Mouse (Mus musculus): ENCODE measurements around the gene Zdhhc5. TPM values are rescaled to one million over a fixed set of nuclear protein-coding genes. Genes with fewer than 3 reads are reported as not detected.
"Not testable (repeated sequence)": the region's sequence is repeated elsewhere in the genome, so short reads cannot be mapped to it uniquely, and the experiment has no call there.

Gene Zdhhc5
- polyA plus RNA-seq, 1 experiment from 2014 or later = 16.5 TPM

DNA sequence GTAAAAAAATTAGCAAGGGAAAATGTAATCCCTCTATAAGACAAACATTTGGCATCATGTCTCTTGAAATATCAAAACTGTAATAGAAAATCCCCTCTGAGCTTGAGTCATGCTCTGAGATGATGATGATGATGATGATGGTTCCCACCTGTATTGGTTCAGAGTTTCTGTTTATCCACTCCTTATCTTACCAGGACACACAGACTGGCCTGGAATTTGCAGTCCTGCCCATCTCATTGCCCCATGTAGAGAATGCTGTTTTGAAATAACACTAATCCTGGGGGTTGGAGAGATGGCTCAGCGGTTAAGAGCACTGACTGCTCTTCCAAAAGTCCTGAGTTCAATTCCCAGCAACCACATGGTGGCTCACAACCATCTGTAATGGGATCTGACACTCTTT is 17.4 kb upstream of the Zdhhc5 start:
- Histone ChIP-seq H3K9ac (no peak overlapping the region), H3K4me3 (no peak overlapping the region), H3K4me1 (peaks cover 39% of the 10 kb centered on the region), H3K4me2 (no peak overlapping the region), H3K27ac (no peak overlapping the region), H3K27me3 (no peaks in the 10 kb centered on the region), H3K9me3 (replicated peaks) (no peaks in the 10 kb centered on the region), H3K36me3 (ENCODE audit: poor library complexity, severe bottlenecking) (no peaks in the 10 kb centered on the region)
- 92% methylated on average over 1 of the region's 1 CpGs for WGBS
- no peak for ATAC-seq

DNA sequence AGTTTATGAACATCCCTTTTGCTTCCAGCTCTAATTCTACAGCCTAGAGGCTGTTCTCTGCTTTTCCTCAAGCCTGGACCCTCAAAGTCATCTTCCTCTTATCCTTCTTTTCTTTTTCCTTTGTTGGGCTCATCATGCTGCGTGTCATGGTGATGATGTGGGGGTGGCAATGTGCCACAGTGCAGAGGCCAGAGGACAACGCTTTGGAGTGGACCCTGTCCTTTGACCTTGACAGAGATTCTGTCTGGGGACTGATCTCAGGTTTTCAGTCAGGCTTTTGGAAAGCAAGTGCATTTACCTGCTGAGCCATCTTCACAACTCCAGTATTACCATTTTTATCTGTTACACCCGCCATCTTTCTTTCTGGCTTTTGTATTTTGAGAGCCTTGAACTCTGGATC is 16.2 kb upstream of the Zdhhc5 start:
- Histone ChIP-seq H3K9ac (no peak overlapping the region), H3K9me3 (replicated peaks) (no peaks in the 10 kb centered on the region), H3K27ac (no peak overlapping the region), H3K27me3 (no peaks in the 10 kb centered on the region), H3K4me3 (no peak overlapping the region), H3K36me3 (ENCODE audit: poor library complexity, severe bottlenecking) (no peaks in the 10 kb centered on the region), H3K4me2 (no peak overlapping the region), H3K4me1 (peaks cover 32% of the 10 kb centered on the region)
- no peak for ATAC-seq
- 80% methylated on average over 3 of the region's 3 CpGs for WGBS

DNA sequence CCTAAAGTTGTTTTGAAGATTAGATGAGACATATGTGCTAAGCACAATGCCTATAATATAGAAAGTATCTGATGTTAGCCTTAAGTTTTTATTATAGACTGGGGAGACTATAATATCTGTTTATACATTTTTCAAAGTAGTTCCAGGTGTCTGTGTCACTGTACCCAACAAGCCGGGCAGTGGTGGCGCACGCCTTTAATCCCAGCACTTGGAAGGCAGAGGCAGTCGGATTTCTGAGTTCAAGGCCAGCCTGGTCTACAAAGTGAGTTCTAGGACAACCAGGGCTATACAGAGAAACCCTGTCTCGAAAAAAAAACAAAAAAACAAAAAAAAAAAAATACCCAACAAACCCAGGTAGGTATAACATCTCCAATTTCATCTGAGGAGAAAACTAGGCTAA is 13.2 kb upstream of the Zdhhc5 start:
- not testable (repeated sequence) for H3K4me2 ChIP-seq
- 88% methylated on average over 5 of the region's 5 CpGs for WGBS

DNA sequence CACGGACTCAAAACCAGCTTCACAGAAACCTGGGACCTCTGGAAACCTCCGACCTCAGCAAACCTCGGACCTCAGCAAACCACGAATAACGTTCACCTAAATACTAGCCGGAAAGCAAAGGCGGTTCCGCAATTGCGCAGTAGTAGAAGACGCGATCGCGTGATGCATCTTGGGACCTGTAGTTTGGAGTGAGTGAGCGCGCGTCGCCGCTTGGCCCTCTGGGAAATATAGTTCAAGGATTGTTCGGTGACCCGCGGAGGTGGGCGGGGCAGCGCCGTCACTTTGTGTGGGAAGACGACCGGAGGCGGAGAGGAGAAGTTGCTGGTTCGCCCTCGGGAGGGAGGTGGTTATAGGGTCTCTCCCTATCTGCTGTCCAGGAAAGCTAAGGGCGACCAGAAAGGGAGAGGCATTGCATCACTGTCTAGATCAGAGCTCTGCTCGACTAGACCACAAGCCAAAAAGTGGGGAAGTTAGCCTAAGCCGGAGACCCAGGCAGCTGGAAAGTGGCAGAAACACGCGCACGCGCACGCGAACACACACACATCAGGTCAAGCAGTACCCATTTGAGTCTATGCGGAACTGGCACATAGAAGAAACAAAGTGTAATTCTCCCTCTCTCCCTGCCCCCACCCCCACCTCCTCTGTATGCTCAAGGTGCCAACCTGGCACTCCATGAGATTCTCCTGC is 12.3 kb upstream of the Zdhhc5 start, which contains the start of gene Clp1:
Clp1 (minus strand) TSS at position 179 of the 687 bp plus-strand sequence.
- Histone ChIP-seq H3K9me3 (replicated peaks) (no peaks in the 10 kb centered on the region), H3K4me3 (peak within 1 kb of the TSS; percentile 56), H3K9ac (peak within 1 kb of the TSS; percentile 65), H3K27ac (peak within 1 kb of the TSS; percentile 60), H3K4me2 (peak within 1 kb of the TSS; percentile 84), H3K4me1 (peaks cover 29% of the 10 kb centered on the region), H3K36me3 (ENCODE audit: poor library complexity, severe bottlenecking) (peaks cover 31% of the 10 kb centered on the region), H3K27me3 (no peaks in the 10 kb centered on the region)
- WGBS = under 1% methylated on average over 39 of the region's 39 CpGs
- peak; percentile 97 for ATAC-seq

More for the DNA sequence above, 13.2 kb upstream of the Zdhhc5 start:
- Histone ChIP-seq H3K4me1 (peaks cover 30% of the 10 kb centered on the region), H3K36me3 (ENCODE audit: poor library complexity, severe bottlenecking) (peaks cover 25% of the 10 kb centered on the region)
- H3K27ac ChIP-seq; H3K9me3 ChIP-seq (replicated peaks); H3K9ac ChIP-seq; H3K4me3 ChIP-seq; ATAC-seq; H3K27me3 ChIP-seq: not testable (repeated sequence)

DNA sequence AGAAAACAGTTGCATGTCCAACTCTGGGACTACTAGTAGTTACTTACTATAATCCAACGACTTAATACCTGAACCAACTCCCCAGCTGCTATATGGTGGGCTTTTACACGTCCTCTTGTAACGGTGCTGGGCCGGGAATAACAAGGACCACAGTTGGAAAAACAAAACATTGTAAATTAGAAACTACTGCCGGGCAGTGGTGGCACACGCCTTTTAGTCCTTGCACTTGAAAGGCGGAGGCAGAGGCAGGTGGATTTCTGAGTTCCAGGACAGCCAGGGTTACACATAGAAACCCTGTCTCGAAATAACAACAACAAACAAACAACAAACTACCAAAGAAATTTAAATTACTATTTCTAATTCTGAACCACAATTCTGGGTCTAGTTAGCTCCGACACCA is 11.7 kb upstream of the Zdhhc5 start:
- Histone ChIP-seq H3K4me1 (peaks cover 29% of the 10 kb centered on the region), H3K27ac (0 out of 2 replicates have a peak overlapping the region, but pooled peaks have one; percentile 60), H3K4me3 (peak overlapping the region; percentile 56), H3K9me3 (replicated peaks) (no peaks in the 10 kb centered on the region), H3K9ac (peak overlapping the region; percentile 65), H3K4me2 (peak overlapping the region; percentile 84), H3K36me3 (ENCODE audit: poor library complexity, severe bottlenecking) (peaks cover 37% of the 10 kb centered on the region), H3K27me3 (no peaks in the 10 kb centered on the region)
- WGBS = 4% methylated on average over 9 of the region's 9 CpGs
- peak; percentile 4 for ATAC-seq

DNA sequence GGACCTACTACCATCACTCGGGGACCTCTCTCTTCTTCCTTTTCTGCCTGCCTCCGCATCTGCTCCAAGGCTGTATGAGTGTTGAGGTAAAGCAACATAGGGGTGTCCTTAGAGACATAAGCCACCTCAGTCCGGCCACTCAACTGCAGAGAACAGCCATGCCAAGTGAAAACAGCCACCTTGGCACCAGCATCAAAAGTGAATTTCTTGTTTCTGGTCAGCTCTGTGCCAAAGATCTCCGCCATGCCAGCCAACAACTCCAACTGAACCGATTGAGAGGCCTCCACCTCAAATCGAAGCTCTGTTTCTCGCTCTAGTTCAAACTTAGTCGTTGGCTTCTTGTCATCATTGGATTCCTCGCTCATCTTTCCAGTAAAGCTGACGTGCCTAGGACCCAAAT is 10.8 kb upstream of the Zdhhc5 start:
- H3K4me1 ChIP-seq = peaks cover 29% of the 10 kb centered on the region
- peak overlapping the region; percentile 84 for H3K4me2 ChIP-seq
- peaks cover 42% of the 10 kb centered on the region for H3K36me3 ChIP-seq (ENCODE audit: poor library complexity, severe bottlenecking)
- H3K4me3 ChIP-seq = peak overlapping the region; percentile 56
- WGBS = 92% methylated on average over 10 of the region's 10 CpGs
- H3K9ac ChIP-seq = no peak overlapping the region
- no peaks in the 10 kb centered on the region for H3K9me3 ChIP-seq (replicated peaks)
- H3K27me3 ChIP-seq = no peaks in the 10 kb centered on the region
- no peak for ATAC-seq
- no peak overlapping the region for H3K27ac ChIP-seq

DNA sequence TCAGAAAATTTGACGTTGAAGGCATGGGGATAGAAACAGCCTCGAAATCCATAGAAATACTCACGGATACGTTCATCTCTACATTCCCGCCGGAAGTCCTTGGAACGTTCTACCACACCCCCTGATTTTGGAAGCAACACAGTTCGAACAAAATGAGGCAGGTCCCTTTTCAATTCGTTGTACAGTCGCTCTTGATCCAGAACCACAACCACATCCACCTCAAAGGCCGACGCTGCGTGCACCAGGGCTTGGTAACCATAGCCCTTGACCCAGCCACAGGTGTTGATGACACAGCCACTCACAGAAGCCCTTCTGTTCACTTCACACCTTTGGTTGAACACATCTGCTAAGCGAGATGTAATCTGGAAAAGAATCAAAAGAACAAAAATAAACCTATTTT is 8.9 kb upstream of the Zdhhc5 start:
- Histone ChIP-seq H3K4me3 (no peak overlapping the region), H3K36me3 (ENCODE audit: poor library complexity, severe bottlenecking) (peaks cover 42% of the 10 kb centered on the region), H3K9me3 (replicated peaks) (no peaks in the 10 kb centered on the region), H3K4me1 (peaks cover 29% of the 10 kb centered on the region), H3K4me2 (no peak overlapping the region), H3K27me3 (no peaks in the 10 kb centered on the region), H3K27ac (no peak overlapping the region), H3K9ac (no peak overlapping the region)
- WGBS = 96% methylated on average over 14 of the region's 14 CpGs
- no peak for ATAC-seq

DNA sequence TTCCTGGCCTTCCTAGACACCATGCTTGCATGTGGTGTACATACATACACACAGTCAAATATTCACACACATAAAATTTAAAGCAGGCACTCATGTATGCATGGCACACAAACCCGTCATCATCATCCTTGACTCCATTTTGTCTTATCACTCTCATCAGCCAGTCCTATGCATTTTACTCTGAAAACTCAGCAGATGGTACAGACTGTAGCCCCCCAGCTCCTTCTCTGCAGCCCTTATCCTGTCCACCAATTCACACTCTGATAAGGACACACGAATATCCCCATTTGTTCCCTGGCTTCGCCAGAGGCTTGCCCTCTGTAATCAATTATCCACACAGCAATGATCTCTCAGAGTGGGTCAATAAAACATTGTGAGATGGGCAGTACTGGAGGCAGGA is 6.2 kb upstream of the Zdhhc5 start:
- no peaks in the 10 kb centered on the region for H3K27me3 ChIP-seq
- peaks cover 42% of the 10 kb centered on the region for H3K36me3 ChIP-seq (ENCODE audit: poor library complexity, severe bottlenecking)
- no peak overlapping the region for H3K9ac ChIP-seq
- ATAC-seq = no peak
- WGBS = 92% methylated on average over 3 of the region's 3 CpGs
- H3K4me1 ChIP-seq = peaks cover 27% of the 10 kb centered on the region
- H3K9me3 ChIP-seq (replicated peaks) = no peaks in the 10 kb centered on the region
- no peak overlapping the region for H3K27ac ChIP-seq
- no peak overlapping the region for H3K4me3 ChIP-seq
- no peak overlapping the region for H3K4me2 ChIP-seq

DNA sequence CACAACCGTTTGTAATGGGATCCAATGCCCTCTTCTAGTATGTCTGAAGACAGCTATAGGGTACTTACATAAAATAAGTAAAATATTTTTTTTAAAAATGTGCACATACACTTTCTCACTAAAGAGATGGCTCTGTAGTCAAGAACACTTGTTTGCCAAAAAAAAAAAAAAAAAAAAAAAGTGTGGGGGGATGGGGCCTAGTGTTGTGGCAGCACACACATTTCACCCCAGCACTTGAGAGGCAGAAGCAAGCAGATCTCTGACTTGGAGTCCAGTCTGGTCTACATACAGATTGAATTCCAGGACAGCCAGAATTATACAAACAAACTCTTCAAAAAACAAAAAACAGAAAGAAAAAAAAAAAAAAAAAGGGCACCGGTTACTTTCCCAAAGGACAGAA is 5.7 kb upstream of the Zdhhc5 start:
- H3K4me2 ChIP-seq = no peak overlapping the region
- 97% methylated on average over 2 of the region's 2 CpGs for WGBS
- peaks cover 24% of the 10 kb centered on the region for H3K4me1 ChIP-seq
- H3K9ac ChIP-seq = no peak overlapping the region
- H3K4me3 ChIP-seq = no peak overlapping the region
- H3K36me3 ChIP-seq (ENCODE audit: poor library complexity, severe bottlenecking) = peaks cover 41% of the 10 kb centered on the region
- H3K27ac ChIP-seq = no peak overlapping the region
- no peaks in the 10 kb centered on the region for H3K9me3 ChIP-seq (replicated peaks)
- no peaks in the 10 kb centered on the region for H3K27me3 ChIP-seq
- ATAC-seq = no peak

DNA sequence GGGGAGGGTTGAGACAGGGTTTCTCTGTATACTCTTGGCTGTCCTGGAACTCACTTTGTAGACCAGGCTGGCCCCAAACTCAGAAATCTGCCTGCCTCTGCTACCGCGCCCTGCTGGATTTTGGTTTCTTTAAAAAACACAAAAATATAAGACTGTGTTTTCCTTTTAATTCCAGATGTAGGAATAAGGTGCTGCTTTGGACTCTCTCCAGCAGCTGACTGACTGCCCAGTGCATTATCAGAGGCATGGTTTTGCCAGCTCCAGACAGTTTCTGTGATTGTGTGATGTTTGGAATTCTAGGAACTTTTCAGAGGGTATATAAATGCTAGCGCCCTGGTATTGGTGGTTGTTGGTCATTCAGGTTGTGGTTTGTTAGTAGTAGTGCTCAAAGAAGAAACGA is 2.4 kb upstream of the Zdhhc5 start:
- H3K27me3 ChIP-seq = no peaks in the 10 kb centered on the region
- no peak overlapping the region for H3K4me2 ChIP-seq
- peaks cover 12% of the 10 kb centered on the region for H3K36me3 ChIP-seq (ENCODE audit: poor library complexity, severe bottlenecking)
- H3K4me3 ChIP-seq = no peak overlapping the region
- no peaks in the 10 kb centered on the region for H3K9me3 ChIP-seq (replicated peaks)
- H3K4me1 ChIP-seq = peaks cover 22% of the 10 kb centered on the region
- no peak overlapping the region for H3K27ac ChIP-seq
- no peak overlapping the region for H3K9ac ChIP-seq
- ATAC-seq = no peak
- 95% methylated on average over 4 of the region's 4 CpGs for WGBS

DNA sequence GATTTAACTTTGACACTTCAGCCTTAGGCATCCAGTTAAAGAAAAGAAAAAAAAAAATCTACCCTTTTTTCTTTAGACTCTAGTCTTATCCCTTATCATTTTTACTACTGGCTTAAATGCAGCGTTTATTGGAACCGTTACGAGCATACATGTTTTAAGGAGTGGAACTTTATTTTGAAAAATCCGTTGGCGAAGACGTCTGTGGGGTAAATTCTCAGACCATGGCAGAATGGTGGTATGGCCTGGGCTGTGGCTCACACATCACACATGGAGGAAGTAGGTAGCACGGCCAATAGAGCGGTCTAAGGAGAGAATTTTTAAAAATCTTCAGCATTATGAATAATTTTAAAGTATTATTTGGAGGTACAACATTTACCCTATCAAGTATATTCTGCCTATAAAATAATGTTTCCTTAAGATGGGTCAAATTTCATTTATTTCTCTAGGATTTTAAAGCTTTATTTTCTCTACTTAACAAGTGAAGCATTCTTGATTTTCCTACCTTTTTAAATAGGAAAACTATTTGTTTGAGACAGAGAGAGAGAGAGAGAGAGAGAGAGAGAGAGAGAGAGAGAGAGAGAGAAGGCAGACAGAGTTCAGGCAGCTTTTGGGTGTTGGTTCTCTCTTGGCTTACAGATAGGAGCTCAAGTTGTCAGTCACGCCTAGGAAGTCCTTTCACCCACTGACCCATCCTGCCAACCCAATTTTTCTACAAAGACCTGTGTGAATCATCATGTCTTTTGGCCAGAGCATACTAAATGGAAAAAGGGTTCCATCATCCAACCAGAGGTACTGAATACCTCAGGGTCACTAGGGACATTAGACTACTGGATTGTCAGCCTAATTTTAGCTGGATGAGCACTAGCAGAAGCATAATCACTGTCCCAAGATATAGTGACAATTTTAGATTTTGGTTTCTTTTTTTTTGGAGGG is 1.7 kb upstream of the Zdhhc5 start:
- WGBS = 38% methylated on average over 9 of the region's 9 CpGs
- Histone ChIP-seq H3K36me3 (ENCODE audit: poor library complexity, severe bottlenecking) (peaks cover 5% of the 10 kb centered on the region; the same call in 1 of the 2 replicates), H3K27me3 (no peaks in the 10 kb centered on the region), H3K27ac (peak overlapping the region; percentile 96; the same call in 1 of the 2 replicates), H3K9ac (peak overlapping the region; percentile 78), H3K4me3 (peak overlapping the region; percentile 96), H3K4me2 (peak overlapping the region; percentile 82), H3K9me3 (replicated peaks) (no peaks in the 10 kb centered on the region), H3K4me1 (peaks cover 26% of the 10 kb centered on the region)
- ATAC-seq = no peak

Data from forebrain, embryonic 13.5 days (tissue).